Mouse (Mus musculus) monocyte, adult 2 months (primary cell): ENCODE results near the gene Lhx1.

Experiments used
- DNase-seq, 2 experiments: peaks; one replicate each; pipeline ENCODE4 v3.0.0; 2022; ENCODE audit warnings: low spot score in 2 of 2, low read depth in 1 of 2

Gene Lhx1

GRCm38 (mm10) chr11:84526976-84527860, 1.9 kb upstream of the Lhx1 start:
- no peak for DNase-seq

- no peak for DNase-seq
These were observed 1.1 kb upstream of the Lhx1 start for GRCm38 (mm10) chr11:84526451-84526850.

- DNase-seq: no peak
These were observed 644 bp downstream of the Lhx1 start for GRCm38 (mm10) chr11:84524511-84525270.

- DNase-seq: no peak
These were observed 1.4 kb downstream of the Lhx1 start for GRCm38 (mm10) chr11:84523841-84524510.

DNA sequence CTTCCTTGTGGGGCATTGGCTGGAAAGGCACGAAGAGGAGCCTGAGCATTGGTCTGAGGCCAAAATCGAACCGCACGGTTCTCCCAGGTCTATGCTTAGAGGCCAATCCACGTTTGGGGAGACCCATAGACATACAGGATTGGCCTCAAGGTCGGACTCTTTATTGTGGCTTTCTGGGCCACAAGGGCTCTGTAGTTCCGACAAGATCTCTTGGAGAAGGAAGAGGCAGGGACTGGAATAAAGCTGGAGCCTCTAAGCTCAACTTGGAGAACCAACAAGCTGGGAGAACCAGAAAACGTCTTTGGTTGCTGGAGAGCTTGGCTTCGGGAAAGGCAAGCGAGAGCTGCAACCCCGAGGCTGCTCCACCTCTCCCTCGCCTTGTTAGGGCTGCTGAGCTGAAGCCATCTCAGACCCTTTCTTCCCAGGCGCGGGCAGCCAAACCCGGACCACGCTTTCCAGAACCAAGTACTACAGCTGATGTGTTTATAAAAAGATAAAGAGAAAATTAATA, 2.0 kb downstream of the Lhx1 start:
- no peak for DNase-seq

- DNase-seq: peak; percentile 57 to 63
These were observed 2.6 kb downstream of the Lhx1 start for GRCm38 (mm10) chr11:84522577-84523320.

DNA sequence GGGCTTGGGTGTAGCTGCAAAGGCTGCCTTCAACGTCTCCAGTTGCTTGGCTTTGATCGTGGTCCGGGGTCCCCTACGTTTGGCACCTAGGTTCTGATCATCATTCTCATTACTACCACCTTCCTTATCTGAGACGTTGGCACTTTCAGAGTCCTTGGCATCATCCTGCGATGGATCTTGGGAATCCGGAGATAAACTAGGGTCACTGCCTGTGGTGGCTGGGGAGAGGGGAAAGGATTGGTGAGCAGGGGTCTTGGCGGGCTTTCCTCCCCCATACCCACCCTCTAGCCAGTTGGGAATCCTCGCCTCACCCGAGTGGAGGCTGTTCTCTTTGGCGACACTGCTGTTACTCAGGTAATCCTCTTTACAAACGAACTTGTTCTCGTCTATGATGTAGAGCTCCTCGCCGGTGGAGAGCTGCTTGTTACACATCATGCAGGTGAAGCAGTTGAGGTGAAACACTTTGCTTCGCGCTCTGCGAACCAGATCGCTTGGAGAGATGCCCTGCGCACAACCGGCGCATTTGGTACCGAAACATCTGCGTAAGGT, 3.5 kb downstream of the Lhx1 start:
- no peak for DNase-seq

DNA sequence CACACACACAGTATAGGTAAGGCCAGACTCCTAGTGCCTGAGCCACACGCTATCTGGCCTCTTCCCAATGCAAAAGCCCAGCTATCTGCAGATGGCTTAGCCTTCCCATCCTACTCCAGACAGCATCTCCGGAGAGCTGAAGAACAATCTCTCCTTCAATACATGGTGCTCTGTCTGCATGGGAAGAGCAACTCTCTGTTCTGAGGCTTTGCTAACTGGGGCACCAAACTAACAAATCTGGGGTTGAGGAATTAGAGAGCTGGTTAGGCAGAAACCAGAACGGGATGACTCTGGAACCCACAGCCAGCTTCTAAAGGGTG, 4.3 kb downstream of the Lhx1 start:
- DNase-seq: no peak

- no peak for DNase-seq
These were observed 4.9 kb downstream of the Lhx1 start for GRCm38 (mm10) chr11:84520269-84521070.

DNA sequence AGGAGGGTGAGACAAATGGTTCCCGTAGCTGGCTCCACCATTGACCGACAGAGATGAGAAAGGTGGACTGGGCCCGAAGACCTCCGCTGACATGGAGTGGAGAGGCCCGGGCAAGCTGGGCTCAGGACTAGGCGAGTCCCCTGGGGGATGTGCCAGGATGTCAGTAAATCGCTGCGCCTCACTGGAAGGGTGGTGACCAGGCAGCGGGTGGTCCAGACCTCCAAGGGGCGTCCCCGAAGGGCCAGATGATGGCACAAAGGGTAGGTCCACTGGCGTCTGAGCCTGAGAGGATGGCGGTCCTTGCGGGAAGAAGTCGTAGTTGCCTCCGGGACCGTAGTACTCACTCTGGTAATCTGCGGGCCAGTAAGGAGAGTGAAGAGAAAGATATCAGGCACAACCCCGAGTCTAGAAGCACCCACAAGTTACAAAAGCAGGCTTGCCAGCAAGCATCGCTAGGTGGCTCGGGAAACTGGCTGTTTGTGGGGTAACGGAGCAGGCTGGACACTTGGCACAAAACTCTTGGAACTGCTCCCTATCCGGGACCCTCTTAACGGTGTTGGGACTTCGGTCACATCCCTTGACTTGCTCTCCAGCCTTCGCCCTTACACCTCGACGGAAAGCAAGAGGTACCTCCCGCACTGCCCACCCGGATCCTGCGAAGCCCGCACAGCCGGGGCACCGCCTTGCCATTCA, 5.6 kb downstream of the Lhx1 start:
- no peak for DNase-seq

GRCm38 (mm10) chr11:84519036-84519435, 6.3 kb downstream of the Lhx1 start:
- no peak for DNase-seq

GRCm38 (mm10) chr11:84518261-84518660, 7.1 kb downstream of the Lhx1 start:
- no peak for DNase-seq

DNA sequence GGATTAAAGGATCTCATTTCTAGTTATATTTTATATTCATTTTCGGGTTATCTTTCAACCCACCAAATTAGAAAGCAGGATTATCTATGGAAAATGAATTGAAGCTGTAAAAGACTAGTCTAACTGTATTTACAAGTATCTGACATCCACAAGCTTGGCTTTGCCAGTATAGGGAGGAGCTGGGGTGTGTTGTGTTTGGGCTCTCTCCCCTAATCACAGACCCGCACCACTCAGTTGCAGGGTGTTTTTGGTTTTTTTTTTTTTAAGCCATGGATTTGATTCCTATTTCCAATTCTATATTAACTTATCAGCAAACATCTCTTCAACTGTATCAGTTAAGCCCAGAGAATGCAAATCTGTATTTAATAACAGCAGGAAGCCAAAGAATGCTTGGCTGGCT, 7.9 kb downstream of the Lhx1 start:
- no peak for DNase-seq

GRCm38 (mm10) chr11:84516501-84517240, 8.7 kb downstream of the Lhx1 start:
- DNase-seq: no peak

- DNase-seq: peak; percentile 85 to 89
These were observed 11.9 kb downstream of the Lhx1 start, which contains the start of gene Aatf for GRCm38 (mm10) chr11:84513171-84514116. Aatf (minus strand) TSS chr11:84513522.

GRCm38 (mm10) chr11:84512031-84512430, 13.3 kb downstream of the Lhx1 start:
- no peak for DNase-seq

- no peak for DNase-seq
These were observed 21.0 kb downstream of the Lhx1 start for GRCm38 (mm10) chr11:84504296-84504695.
